Mouse (Mus musculus) forebrain, embryonic 11.5 days (tissue): ENCODE measurements around the gene Itgb4. TPM values are rescaled to one million over a fixed set of nuclear protein-coding genes. Genes with fewer than 3 reads are reported as not detected.

Experiments used
- ATAC-seq: fragments of 200-750 bp; cut with Nextera tagmentation; replicated peaks from 2 replicates; pipeline ENCODE4 v1.8.0; 2017; ENCODE audit warnings: moderate TSS enrichment; ENCODE audit not compliant: low FRiP score
- DNase-seq: peaks from one replicate; pipeline ENCODE4 v3.0.0-alpha.2; 2017; ENCODE audit warnings: low spot score
- H3K27ac ChIP-seq: fragments of 300-500 bp; sonication (generic); 2 replicates; pipeline ENCODE4 v1.5.1; 2014; ENCODE audit warnings: low read depth, low read length
- H3K27me3 ChIP-seq: fragments of 300-500 bp; sonication (generic); 2 replicates; pipeline ENCODE4 v1.6.1; 2014; ENCODE audit warnings: mild to moderate bottlenecking, low read length, mixed read lengths; ENCODE audit not compliant: control insufficient read depth, insufficient read depth
- H3K36me3 ChIP-seq: fragments of 300-500 bp; sonication (generic); 2 replicates; pipeline ENCODE4 v1.6.1; 2014; ENCODE audit warnings: mild to moderate bottlenecking, low read length, moderate library complexity, mixed read lengths; ENCODE audit not compliant: control insufficient read depth, insufficient read depth
- H3K4me1 ChIP-seq: fragments of 300-500 bp; sonication (generic); replicated peaks from 2 replicates; pipeline ENCODE4 v1.6.1; 2014; ENCODE audit warnings: low read length, mixed read lengths; ENCODE audit not compliant: control insufficient read depth, insufficient read depth
- H3K4me2 ChIP-seq: fragments of 300-500 bp; sonication (generic); 2 replicates; pipeline ENCODE4 v1.6.1; 2014; ENCODE audit warnings: low read depth, mild to moderate bottlenecking, low read length, moderate library complexity, mixed read lengths; ENCODE audit not compliant: severe bottlenecking
- H3K4me3 ChIP-seq: fragments of 300-500 bp; sonication (generic); 2 replicates; pipeline ENCODE4 v1.5.1; 2014; ENCODE audit warnings: low read depth, low read length
- H3K9ac ChIP-seq: fragments of 300-500 bp; sonication (generic); 2 replicates; pipeline ENCODE4 v1.6.1; 2014; ENCODE audit warnings: low read length
- H3K9me3 ChIP-seq: fragments of 300-500 bp; sonication (generic); 2 replicates; pipeline ENCODE4 v1.6.1; 2016; ENCODE audit warnings: low read length, mixed read lengths; ENCODE audit not compliant: control insufficient read depth
- WGBS: fragments of 180-500 bp; shearing (Covaris S2); extraction: QIAGEN DNeasy Blood & Tissue Kit; methylation state at CpG from one replicate; pipeline ENCODE4 v1.1.7; 2014; 5-methylcytosine and 5-hydroxymethylcytosine counted together
- polyA plus RNA-seq: library from polyadenylated mRNA; unstranded; fragments of >200 nt; fragmentation: Nextera tagmentation; extraction: Ambion mirVana; gene quantifications from 2 replicates; pipeline ENCODE4 v1.2.1, GENCODE M21; 2014

The Itgb4 gene
- 0.57 and 0.72 TPM in 2 replicates for polyA plus RNA-seq

- 10% methylated on average over 55 of the region's 58 CpGs for WGBS
- DNase-seq (peak; percentile 64), ATAC-seq (no peak)
- H3K4me1 ChIP-seq, result peaks cover 3% of the 10 kb centered on the region; the same call in 1 of the 2 replicates
- no peaks in the 10 kb centered on the region for H3K36me3 ChIP-seq
- H3K4me2 ChIP-seq, result peak within 1 kb of the TSS; percentile 64
- peak within 1 kb of the TSS; percentile 34 for H3K4me3 ChIP-seq
- H3K9ac ChIP-seq, result peak within 1 kb of the TSS; percentile 43
- H3K27me3 ChIP-seq, result peaks cover 26% of the 10 kb centered on the region
- no peak within 1 kb of the TSS for H3K27ac ChIP-seq
- no peaks in the 10 kb centered on the region for H3K9me3 ChIP-seq
These were observed at the start of gene Itgb4 for GRCm38 (mm10) chr11:115974309-115975082. Gene Itgb4 (plus strand): TSS chr11:115974709.

DNA sequence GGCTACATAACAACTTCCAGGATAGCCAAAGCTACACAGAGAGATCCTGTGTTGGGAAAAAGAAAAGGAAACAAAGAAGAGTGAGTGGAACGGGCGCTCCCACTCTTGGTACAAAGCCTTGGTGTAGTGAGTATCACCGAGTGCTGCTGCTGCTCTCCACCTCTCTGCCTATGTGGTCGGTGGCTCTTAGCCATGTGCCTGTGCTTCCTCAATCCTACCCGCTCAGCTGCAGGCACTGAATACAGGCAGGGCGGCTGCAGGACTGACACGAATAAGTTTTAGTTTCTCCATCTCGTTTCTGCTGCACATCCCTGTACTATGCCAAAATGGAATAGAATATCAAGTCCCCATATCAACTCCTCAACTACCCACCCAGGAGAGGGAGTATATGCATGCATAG, 45.5 kb upstream of the Itgb4 start:
- no peaks in the 10 kb centered on the region for H3K27me3 ChIP-seq
- H3K4me3 ChIP-seq, result no peak overlapping the region
- H3K9ac ChIP-seq, result no peak overlapping the region
- H3K4me1 ChIP-seq, result peaks cover 8% of the 10 kb centered on the region
- no peak for DNase-seq
- H3K36me3 ChIP-seq, result no peaks in the 10 kb centered on the region
- H3K27ac ChIP-seq, result no peak overlapping the region
- H3K9me3 ChIP-seq, result no peaks in the 10 kb centered on the region
- no peak for ATAC-seq
- 90% methylated on average over 8 of the region's 8 CpGs for WGBS
- H3K4me2 ChIP-seq, result no peak overlapping the region

DNA sequence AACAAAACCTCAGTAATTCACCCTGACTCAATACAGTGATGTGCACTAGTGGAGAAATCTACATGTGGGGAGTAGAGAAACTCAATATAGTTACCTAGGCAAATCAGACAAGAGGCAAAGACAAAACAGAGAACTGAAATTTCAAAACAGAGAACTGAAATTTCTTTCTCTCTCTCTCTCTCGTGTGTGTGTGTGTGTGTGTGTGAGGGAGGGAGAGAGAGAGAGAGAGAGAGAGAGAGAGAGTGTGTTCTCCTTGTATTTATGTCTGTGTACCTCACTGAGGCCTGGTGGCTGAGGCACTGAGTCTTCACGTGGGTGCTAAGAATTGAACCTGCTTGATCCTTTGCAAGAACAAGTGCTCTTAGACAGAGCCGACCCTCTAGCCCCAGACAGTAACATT, 44.7 kb upstream of the Itgb4 start:
- H3K4me2 ChIP-seq, result no peak overlapping the region
- WGBS, result 83% methylated on average over 2 of the region's 3 CpGs
- H3K36me3 ChIP-seq, result no peaks in the 10 kb centered on the region
- H3K4me3 ChIP-seq, result no peak overlapping the region
- ATAC-seq (no peak), DNase-seq (no peak)
- H3K27me3 ChIP-seq, result no peaks in the 10 kb centered on the region
- no peak overlapping the region for H3K27ac ChIP-seq
- H3K9me3 ChIP-seq, result no peaks in the 10 kb centered on the region
- no peak overlapping the region for H3K9ac ChIP-seq
- peaks cover 14% of the 10 kb centered on the region for H3K4me1 ChIP-seq

DNA sequence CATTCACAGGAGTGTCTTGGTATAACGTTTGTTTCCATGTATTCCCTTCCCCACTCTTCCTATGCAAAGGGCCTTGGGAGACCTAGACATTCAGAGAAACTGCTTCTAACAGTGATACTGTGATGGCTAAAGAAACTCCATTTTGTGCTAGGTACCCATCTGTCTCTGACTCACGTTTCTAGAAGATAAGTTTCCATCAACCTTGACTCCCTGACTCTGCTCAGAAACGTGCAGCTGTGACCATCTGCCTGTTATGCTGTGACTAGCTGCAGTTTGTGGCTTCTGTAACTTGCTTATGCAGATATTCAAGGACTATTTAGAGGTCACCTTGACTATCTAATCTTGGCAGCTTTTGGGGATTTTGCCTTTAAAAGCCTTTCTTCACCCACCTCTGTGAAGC, 43.3 kb upstream of the Itgb4 start:
- peaks cover 14% of the 10 kb centered on the region for H3K4me1 ChIP-seq
- H3K9ac ChIP-seq, result no peak overlapping the region
- 79% methylated on average over 3 of the region's 3 CpGs for WGBS
- no peak overlapping the region for H3K4me2 ChIP-seq
- no peaks in the 10 kb centered on the region for H3K9me3 ChIP-seq
- H3K27ac ChIP-seq, result no peak overlapping the region
- ATAC-seq (no peak), DNase-seq (no peak)
- no peaks in the 10 kb centered on the region for H3K27me3 ChIP-seq
- no peak overlapping the region for H3K4me3 ChIP-seq
- H3K36me3 ChIP-seq, result no peaks in the 10 kb centered on the region

- ATAC-seq (peak; percentile 97), DNase-seq (peak; percentile 98)
- Histone ChIP-seq H3K9me3 (no peaks in the 10 kb centered on the region), H3K4me3 (peak within 1 kb of the TSS; percentile 97), H3K27ac (no peak within 1 kb of the TSS), H3K4me1 (peaks cover 14% of the 10 kb centered on the region), H3K9ac (peak within 1 kb of the TSS; percentile 91), H3K4me2 (peak within 1 kb of the TSS; percentile 87), H3K27me3 (no peaks in the 10 kb centered on the region), H3K36me3 (0 out of 2 replicates have a peak, but pooled peaks cover 2% of the 10 kb centered on the region)
- WGBS, result under 1% methylated on average over 28 of the region's 28 CpGs
These were observed 41.3 kb upstream of the Itgb4 start, which contains the start of the genes Sap30bp and Recql5 for GRCm38 (mm10) chr11:115933108-115933746. Gene Sap30bp (plus strand): TSS chr11:115933282. Gene Recql5 (minus strand): TSS chr11:115933477.

- Histone ChIP-seq H3K36me3 (0 out of 2 replicates have a peak, but pooled peaks cover 4% of the 10 kb centered on the region), H3K27ac (no peak overlapping the region), H3K4me2 (peak overlapping the region; percentile 87), H3K9ac (peak overlapping the region; percentile 91), H3K4me1 (peaks cover 14% of the 10 kb centered on the region), H3K9me3 (no peaks in the 10 kb centered on the region), H3K27me3 (no peaks in the 10 kb centered on the region), H3K4me3 (peak overlapping the region; percentile 97)
- ATAC-seq, result peak; percentile 51; the same call in 1 of the 2 replicates
- WGBS, result under 1% methylated on average over 16 of the region's 16 CpGs
- no peak for DNase-seq
These were observed 40.8 kb upstream of the Itgb4 start for GRCm38 (mm10) chr11:115933747-115934110.

DNA sequence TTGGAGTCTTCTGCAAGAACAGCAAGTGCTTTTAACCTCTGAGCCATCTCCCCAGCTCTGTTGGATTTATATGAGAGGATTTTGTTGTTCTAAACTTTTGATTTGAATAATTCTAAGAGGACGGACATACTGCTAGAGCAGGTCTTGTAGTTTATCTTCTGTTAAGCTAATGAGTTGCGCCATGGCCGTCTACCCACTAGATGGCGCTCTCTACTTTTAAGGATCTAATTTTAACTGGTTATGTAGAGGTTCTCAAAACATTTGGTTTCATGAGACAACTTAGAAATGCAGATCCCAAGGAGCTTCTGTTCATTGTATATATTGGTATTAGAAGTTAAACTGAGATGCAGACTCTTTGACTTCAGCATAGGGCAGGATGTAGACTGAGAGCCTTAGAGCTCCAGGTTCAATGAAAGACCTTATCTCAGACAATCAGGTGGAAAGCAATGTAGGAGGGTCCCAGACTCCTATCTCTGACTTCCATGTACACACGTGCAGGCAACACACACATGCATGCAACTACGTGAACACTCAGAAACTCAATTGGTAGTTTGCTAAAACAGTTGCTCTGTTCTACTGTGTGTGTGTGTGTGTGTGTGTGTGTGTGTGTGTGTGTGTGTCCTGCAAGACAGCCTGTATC, 34.7 kb upstream of the Itgb4 start:
- no peak overlapping the region for H3K4me2 ChIP-seq
- no peak overlapping the region for H3K27ac ChIP-seq
- no peaks in the 10 kb centered on the region for H3K27me3 ChIP-seq
- H3K4me3 ChIP-seq, result no peak overlapping the region
- H3K9me3 ChIP-seq, result no peaks in the 10 kb centered on the region
- WGBS, result 42% methylated on average over 6 of the region's 6 CpGs
- H3K4me1 ChIP-seq, result no peaks in the 10 kb centered on the region
- DNase-seq, result peak; percentile 71
- H3K36me3 ChIP-seq, result peaks cover 4% of the 10 kb centered on the region; the same call in 1 of the 2 replicates
- ATAC-seq, result no peak
- no peak overlapping the region for H3K9ac ChIP-seq

GRCm38 (mm10) chr11:115941980-115942379, 32.5 kb upstream of the Itgb4 start:
- Histone ChIP-seq H3K27ac (no peak overlapping the region), H3K36me3 (peaks cover 4% of the 10 kb centered on the region; the same call in 1 of the 2 replicates), H3K9me3 (no peaks in the 10 kb centered on the region), H3K4me1 (no peaks in the 10 kb centered on the region), H3K4me3 (no peak overlapping the region), H3K27me3 (no peaks in the 10 kb centered on the region), H3K9ac (no peak overlapping the region), H3K4me2 (no peak overlapping the region)
- ATAC-seq (no peak), DNase-seq (no peak)
- 89% methylated on average over 7 of the region's 7 CpGs for WGBS
